Mouse (Mus musculus) megakaryocyte, adult 5-6 weeks (primary cell): ENCODE results near the gene Cep97. TPM values are rescaled to one million over a fixed set of nuclear protein-coding genes. Genes with fewer than 3 reads are reported as not detected.
"Not testable (repeated sequence)": the region's sequence is repeated elsewhere in the genome, so short reads cannot be mapped to it uniquely, and the experiment has no call there.

Experiments
- ATAC-seq: 2 replicates; pipeline ENCODE4 v1.8.0; 2016; ENCODE audit warnings: mild to moderate bottlenecking, inconsistent platforms; ENCODE audit not compliant: poor library complexity, severe bottlenecking
- total RNA-seq, 2 experiments: library from RNA; stranded (forward) in 1 of 2; stranded (reverse) in 1 of 2; fragments of 153-499, 151-499 nt in 1 of 2; fragments of 221-1000, 200-1000 nt in 1 of 2; gene quantifications; 2 replicates each; pipeline versions ENCODE4 v1.2.3 to v1.2.4; 2015 to 2017

The Cep97 gene
- total RNA-seq, 2 experiments from 2014 or later: 3.0 to 5.4 TPM

- no peak for ATAC-seq
Observed at GRCm38 (mm10) chr16:55893410-55894107, 41.1 kb downstream of the Cep97 start.

- ATAC-seq: peak; percentile 25; the same call in 1 of the 2 replicates
Observed at GRCm38 (mm10) chr16:55892484-55892883, 42.2 kb downstream of the Cep97 start.

GRCm38 (mm10) chr16:55891346-55891745 is 43.3 kb downstream of the Cep97 start:
- ATAC-seq: no peak

- ATAC-seq: no peak
Observed at GRCm38 (mm10) chr16:55890346-55891136, 44.1 kb downstream of the Cep97 start.

GRCm38 (mm10) chr16:55889451-55889850 is 45.2 kb downstream of the Cep97 start:
- no peak for ATAC-seq

- no peak for ATAC-seq
Observed at GRCm38 (mm10) chr16:55888584-55888960, 46.1 kb downstream of the Cep97 start.

- peak; percentile 61 for ATAC-seq
Observed at GRCm38 (mm10) chr16:55887814-55888583, 46.7 kb downstream of the Cep97 start.

GRCm38 (mm10) chr16:55884246-55884645 is 50.4 kb downstream of the Cep97 start:
- ATAC-seq: no peak

GRCm38 (mm10) chr16:55876025-55876424 is 58.6 kb downstream of the Cep97 start:
- ATAC-seq: peak; percentile 30; the same call in 1 of the 2 replicates

GRCm38 (mm10) chr16:55863832-55864231 is 70.8 kb downstream of the Cep97 start:
- ATAC-seq: no peak

GRCm38 (mm10) chr16:55863149-55863815 is 71.4 kb downstream of the Cep97 start:
- peak; percentile 98 for ATAC-seq

- ATAC-seq: no peak
Observed at GRCm38 (mm10) chr16:55861104-55861503, 73.6 kb downstream of the Cep97 start.

GRCm38 (mm10) chr16:55859421-55859820 is 75.2 kb downstream of the Cep97 start:
- ATAC-seq: not testable (repeated sequence)

GRCm38 (mm10) chr16:55858465-55858864 is 76.2 kb downstream of the Cep97 start:
- peak; percentile 90 for ATAC-seq

- ATAC-seq: peak; percentile 95
Observed at GRCm38 (mm10) chr16:55852943-55853727, 81.5 kb downstream of the Cep97 start.

GRCm38 (mm10) chr16:55852515-55852914 is 82.1 kb downstream of the Cep97 start:
- ATAC-seq: no peak

- ATAC-seq: no peak
Observed at GRCm38 (mm10) chr16:55850485-55850884, 84.2 kb downstream of the Cep97 start.
